Mouse (Mus musculus): ENCODE measurements around the gene Gabrr1. TPM values are rescaled to one million over a fixed set of nuclear protein-coding genes. Genes with fewer than 3 reads are reported as not detected.
"Not testable (repeated sequence)": the region's sequence is repeated elsewhere in the genome, so short reads cannot be mapped to it uniquely, and the experiment has no call there.

Gene Gabrr1
- total RNA-seq (2021): under 1 TPM in 1 of 2 experiments, not detected in 1; 0.20 TPM
- long read RNA-seq, experiment 1: 0 reads
- long read RNA-seq, experiment 2: 0 reads

- no peak for DNase-seq (ENCODE audit: low spot score in 2 of 2)
Measured at GRCm38 (mm10) chr4:33132221-33132620, at the start of gene Gabrr1. Gabrr1 (plus strand) TSS chr4:33132521.

- no peak for DNase-seq (ENCODE audit: low spot score in 2 of 2)
Measured at GRCm38 (mm10) chr4:33099118-33099694, 33.1 kb upstream of the Gabrr1 start.

- no peak for DNase-seq (ENCODE audit: low spot score in 2 of 2)
Measured at GRCm38 (mm10) chr4:33109720-33110458, 22.4 kb upstream of the Gabrr1 start.

GRCm38 (mm10) chr4:33110845-33111244, 21.5 kb upstream of the Gabrr1 start:
- DNase-seq (ENCODE audit: low spot score in 2 of 2): no peak

- no peak for DNase-seq (ENCODE audit: low spot score in 2 of 2)
Measured at GRCm38 (mm10) chr4:33111358-33111757, 21.0 kb upstream of the Gabrr1 start.

GRCm38 (mm10) chr4:33112866-33113265, 19.5 kb upstream of the Gabrr1 start:
- DNase-seq (ENCODE audit: low spot score in 2 of 2): not testable (repeated sequence)

- peak; percentile 60 to 75 for DNase-seq (ENCODE audit: low spot score in 2 of 2)
Measured at GRCm38 (mm10) chr4:33119118-33119517, 13.2 kb upstream of the Gabrr1 start.

- peak in 1 of 2 experiments; percentile 20 for DNase-seq (ENCODE audit: low spot score in 2 of 2)
Measured at GRCm38 (mm10) chr4:33124493-33124892, 7.8 kb upstream of the Gabrr1 start.

GRCm38 (mm10) chr4:33125409-33126084, 6.8 kb upstream of the Gabrr1 start:
- DNase-seq (ENCODE audit: low spot score in 2 of 2): no peak

- DNase-seq (ENCODE audit: low spot score in 2 of 2): no peak
Measured at GRCm38 (mm10) chr4:33146679-33147291, 14.5 kb downstream of the Gabrr1 start.

GRCm38 (mm10) chr4:33147825-33148224, 15.5 kb downstream of the Gabrr1 start:
- peak in 1 of 2 experiments; percentile 45 for DNase-seq (ENCODE audit: low spot score in 2 of 2)

GRCm38 (mm10) chr4:33149150-33149549, 16.8 kb downstream of the Gabrr1 start:
- no peak for DNase-seq (ENCODE audit: low spot score in 2 of 2)

GRCm38 (mm10) chr4:33152087-33153038, 20.0 kb downstream of the Gabrr1 start:
- no peak for DNase-seq (ENCODE audit: low spot score in 2 of 2)

GRCm38 (mm10) chr4:33183477-33183876, 51.2 kb downstream of the Gabrr1 start:
- DNase-seq (ENCODE audit: low spot score in 2 of 2): no peak

GRCm38 (mm10) chr4:33188164-33188563, 55.8 kb downstream of the Gabrr1 start:
- DNase-seq (ENCODE audit: low spot score in 2 of 2): peak in 1 of 2 experiments; percentile 52

GRCm38 (mm10) chr4:33188781-33189734, 56.7 kb downstream of the Gabrr1 start:
- DNase-seq (ENCODE audit: low spot score in 2 of 2): peak; percentile 62 to 89

GRCm38 (mm10) chr4:33189735-33190036, 57.4 kb downstream of the Gabrr1 start, which contains the start of gene Pm20d2:
Pm20d2 (minus strand) TSS chr4:33189737.
- DNase-seq (ENCODE audit: low spot score in 2 of 2): no peak

- DNase-seq (ENCODE audit: low spot score in 2 of 2): no peak
Measured at GRCm38 (mm10) chr4:33198117-33198516, 65.8 kb downstream of the Gabrr1 start.

- DNase-seq (ENCODE audit: low spot score in 2 of 2): peak in 1 of 2 experiments; percentile 29
Measured at GRCm38 (mm10) chr4:33204682-33205081, 72.4 kb downstream of the Gabrr1 start.
